Mouse (Mus musculus): ENCODE data around the gene Snx11. TPM values are rescaled to one million over a fixed set of nuclear protein-coding genes. Genes with fewer than 3 reads are reported as not detected.
"Not testable (repeated sequence)": the region's sequence is repeated elsewhere in the genome, so short reads cannot be mapped to it uniquely, and the experiment has no call there.

The Snx11 gene
- polyA plus RNA-seq, 1 experiment from 2014 or later, result 7.0 TPM

GRCm38 (mm10) chr11:96814443-96814842, 37.1 kb upstream of the Snx11 start:
- 79% methylated on average over 2 of the region's 2 CpGs for WGBS (ENCODE audit: insufficient replicate concordance)
- Histone ChIP-seq H3K9ac (replicated peaks) (no peak overlapping the region), H3K4me2 (ENCODE audit: low read depth, low read length) (no peak overlapping the region), H3K27me3 (ENCODE audit: insufficient read depth, low read length) (no peaks in the 10 kb centered on the region), H3K9me3 (ENCODE audit: low read length) (no peaks in the 10 kb centered on the region), H3K36me3 (replicated peaks; ENCODE audit: insufficient read depth, low read length) (peaks cover 48% of the 10 kb centered on the region), H3K4me3 (ENCODE audit: low read depth, low read length) (no peak overlapping the region), H3K27ac (ENCODE audit: low read depth) (no peak overlapping the region), H3K4me1 (ENCODE audit: insufficient read depth) (no peaks in the 10 kb centered on the region)
- ATAC-seq, result no peak
- DNase-seq, result no peak
- no peak for TF ChIP-seq EP300 (IDR thresholded peaks at IDR 0.05; ENCODE audit: low read depth)
- TF ChIP-seq CTCF (IDR thresholded peaks at IDR 0.05; ENCODE audit: low read depth), result no peak

GRCm38 (mm10) chr11:96813920-96814319, 36.6 kb upstream of the Snx11 start:
- ATAC-seq (no peak), DNase-seq (no peak)
- Histone ChIP-seq H3K4me3 (ENCODE audit: low read depth, low read length) (no peak overlapping the region), H3K4me2 (ENCODE audit: low read depth, low read length) (no peak overlapping the region), H3K27me3 (ENCODE audit: insufficient read depth, low read length) (no peaks in the 10 kb centered on the region), H3K36me3 (replicated peaks; ENCODE audit: insufficient read depth, low read length) (peaks cover 45% of the 10 kb centered on the region), H3K9me3 (ENCODE audit: low read length) (no peaks in the 10 kb centered on the region), H3K27ac (ENCODE audit: low read depth) (no peak overlapping the region), H3K4me1 (ENCODE audit: insufficient read depth) (no peaks in the 10 kb centered on the region), H3K9ac (replicated peaks) (no peak overlapping the region)
- no peak for TF ChIP-seq EP300 (IDR thresholded peaks at IDR 0.05; ENCODE audit: low read depth)
- no peak for TF ChIP-seq CTCF (IDR thresholded peaks at IDR 0.05; ENCODE audit: low read depth)
- WGBS (ENCODE audit: insufficient replicate concordance), result 84% methylated on average over 5 of the region's 5 CpGs

GRCm38 (mm10) chr11:96813455-96813854, 36.1 kb upstream of the Snx11 start:
- Histone ChIP-seq H3K4me2 (ENCODE audit: low read depth, low read length) (no peak overlapping the region), H3K27me3 (ENCODE audit: insufficient read depth, low read length) (no peaks in the 10 kb centered on the region), H3K9ac (replicated peaks) (no peak overlapping the region), H3K36me3 (replicated peaks; ENCODE audit: insufficient read depth, low read length) (peaks cover 45% of the 10 kb centered on the region), H3K4me1 (ENCODE audit: insufficient read depth) (no peaks in the 10 kb centered on the region), H3K4me3 (ENCODE audit: low read depth, low read length) (no peak overlapping the region), H3K9me3 (ENCODE audit: low read length) (no peaks in the 10 kb centered on the region), H3K27ac (ENCODE audit: low read depth) (no peak overlapping the region)
- DNase-seq (no peak), ATAC-seq (no peak)
- no peak for TF ChIP-seq EP300 (IDR thresholded peaks at IDR 0.05; ENCODE audit: low read depth)
- TF ChIP-seq CTCF (IDR thresholded peaks at IDR 0.05; ENCODE audit: low read depth), result no peak
- WGBS (ENCODE audit: insufficient replicate concordance), result 87% methylated on average over 4 of the region's 4 CpGs

- ATAC-seq; H3K27me3 ChIP-seq (ENCODE audit: insufficient read depth, low read length); H3K27ac ChIP-seq (ENCODE audit: low read depth); H3K9ac ChIP-seq (replicated peaks); H3K9me3 ChIP-seq (ENCODE audit: low read length); H3K4me3 ChIP-seq (ENCODE audit: low read depth, low read length); H3K4me2 ChIP-seq (ENCODE audit: low read depth, low read length); H3K4me1 ChIP-seq (ENCODE audit: insufficient read depth); DNase-seq: not testable (repeated sequence)
- H3K36me3 ChIP-seq (replicated peaks; ENCODE audit: insufficient read depth, low read length), result peaks cover 41% of the 10 kb centered on the region
- WGBS (ENCODE audit: insufficient replicate concordance), result 90% methylated on average over 1 of the region's 1 CpGs
Observed at GRCm38 (mm10) chr11:96811188-96811587, 33.8 kb upstream of the Snx11 start.

GRCm38 (mm10) chr11:96809562-96810235, 32.3 kb upstream of the Snx11 start:
- TF ChIP-seq CTCF (IDR thresholded peaks at IDR 0.05; ENCODE audit: low read depth) (no peak), EP300 (IDR thresholded peaks at IDR 0.05; ENCODE audit: low read depth) (no peak)
- Histone ChIP-seq H3K27ac (ENCODE audit: low read depth) (no peak overlapping the region), H3K27me3 (ENCODE audit: insufficient read depth, low read length) (no peaks in the 10 kb centered on the region), H3K4me1 (ENCODE audit: insufficient read depth) (no peaks in the 10 kb centered on the region), H3K9me3 (ENCODE audit: low read length) (no peaks in the 10 kb centered on the region), H3K4me2 (ENCODE audit: low read depth, low read length) (no peak overlapping the region), H3K36me3 (replicated peaks; ENCODE audit: insufficient read depth, low read length) (peaks cover 51% of the 10 kb centered on the region), H3K9ac (replicated peaks) (no peak overlapping the region), H3K4me3 (ENCODE audit: low read depth, low read length) (no peak overlapping the region)
- 92% methylated on average over 6 of the region's 6 CpGs for WGBS (ENCODE audit: insufficient replicate concordance)
- ATAC-seq (no peak), DNase-seq (no peak)

GRCm38 (mm10) chr11:96808066-96808465, 30.7 kb upstream of the Snx11 start:
- DNase-seq (no peak), ATAC-seq (no peak)
- peaks cover 60% of the 10 kb centered on the region for H3K36me3 ChIP-seq (replicated peaks; ENCODE audit: insufficient read depth, low read length)
- H3K9me3 ChIP-seq (ENCODE audit: low read length), result no peaks in the 10 kb centered on the region
- H3K27me3 ChIP-seq (ENCODE audit: insufficient read depth, low read length), result no peaks in the 10 kb centered on the region
- TF ChIP-seq CTCF (IDR thresholded peaks at IDR 0.05; ENCODE audit: low read depth) (peak; percentile 29; the same call in 1 of the 2 replicates), EP300 (IDR thresholded peaks at IDR 0.05; ENCODE audit: low read depth) (no peak)
- 55% methylated on average over 1 of the region's 1 CpGs for WGBS (ENCODE audit: insufficient replicate concordance)
- H3K4me1 ChIP-seq (ENCODE audit: insufficient read depth), result no peaks in the 10 kb centered on the region
- no peak overlapping the region for H3K4me2 ChIP-seq (ENCODE audit: low read depth, low read length)
- H3K4me3 ChIP-seq (ENCODE audit: low read depth, low read length), result no peak overlapping the region
- no peak overlapping the region for H3K9ac ChIP-seq (replicated peaks)
- no peak overlapping the region for H3K27ac ChIP-seq (ENCODE audit: low read depth)
